Mouse (Mus musculus): Measurements from ENCODE around the gene Prokr2.
"Not testable (repeated sequence)": the region's sequence is repeated elsewhere in the genome, so short reads cannot be mapped to it uniquely, and the experiment has no call there.

Prokr2 gene

DNA sequence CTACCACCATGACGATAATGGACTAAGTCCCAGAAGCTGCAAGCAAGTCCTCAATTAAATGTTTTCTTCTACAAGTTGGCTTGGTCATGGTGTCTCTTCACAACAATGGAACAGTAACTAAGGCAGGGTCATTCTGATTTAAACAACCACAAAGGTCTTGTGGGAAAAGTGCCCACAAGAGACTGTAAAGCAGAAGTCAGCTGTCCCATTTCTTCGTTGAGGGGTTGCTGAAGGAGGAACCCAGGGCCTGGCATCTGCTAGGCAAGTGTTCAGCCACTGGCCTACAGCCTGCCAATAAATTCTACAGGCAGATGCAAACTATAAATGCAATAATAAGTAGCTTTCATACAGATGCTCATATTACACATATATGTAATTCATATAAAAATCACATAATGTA, 48.0 kb downstream of the Prokr2 start:
- no peak for DNase-seq

DNA sequence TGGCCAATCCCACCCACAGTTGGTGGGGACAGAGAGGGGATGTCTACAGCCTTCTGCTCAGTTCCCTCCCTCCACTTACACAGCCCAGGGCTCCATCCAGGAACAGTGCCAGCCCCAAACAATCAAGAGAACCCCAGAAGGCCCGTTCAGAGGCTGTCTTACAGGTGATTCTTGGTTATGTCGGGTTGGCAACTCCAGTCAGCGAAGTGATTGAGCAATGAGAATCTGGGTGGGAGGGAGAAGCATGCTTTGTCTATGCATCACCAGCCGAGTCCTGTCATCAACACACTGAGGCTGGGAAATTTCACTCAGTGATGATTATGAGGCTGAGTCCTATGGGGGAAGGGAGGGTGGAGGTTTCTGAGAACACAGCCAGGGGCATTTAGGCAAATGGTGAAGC, 61.7 kb downstream of the Prokr2 start:
- peak; percentile 27 for DNase-seq

DNA sequence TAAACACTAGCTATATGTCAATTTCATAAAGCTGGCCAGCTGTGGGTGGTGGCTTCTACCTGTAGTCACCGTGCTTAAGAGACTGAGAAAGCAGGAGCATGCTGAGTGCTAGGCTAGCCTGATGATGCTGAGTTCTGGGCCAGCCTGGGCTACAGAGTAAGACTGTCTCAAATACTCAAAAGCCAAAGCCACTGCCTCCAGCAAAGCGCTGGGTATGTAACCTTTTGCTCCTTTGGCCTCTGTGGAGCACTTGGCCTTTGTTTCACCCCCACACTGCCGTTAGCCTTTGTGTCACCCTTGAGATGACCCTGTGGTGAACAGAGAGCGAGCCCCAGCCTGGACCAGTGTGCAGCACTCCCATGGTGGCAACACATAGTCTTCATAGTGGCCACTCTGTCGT, 64.7 kb downstream of the Prokr2 start:
- no peak for DNase-seq

DNA sequence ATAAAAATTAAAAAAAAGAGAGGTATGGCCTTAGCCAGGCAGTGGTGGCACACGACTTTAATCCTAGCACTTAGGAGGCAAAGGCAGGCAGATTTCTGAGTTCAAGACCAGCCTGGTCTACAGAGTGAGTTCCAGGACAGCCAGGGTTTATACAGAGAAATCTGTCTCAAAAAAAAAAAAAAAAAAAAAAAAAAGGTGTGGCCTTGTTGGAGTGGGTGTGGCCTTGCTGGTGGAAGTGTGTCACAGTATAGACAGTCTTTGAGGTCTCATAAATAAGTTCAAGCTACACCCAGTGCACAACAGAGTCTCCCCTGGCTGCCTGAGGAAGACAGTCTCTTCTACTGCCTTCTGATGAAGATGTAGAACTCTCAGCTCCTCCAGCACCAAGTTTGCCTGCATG, 68.1 kb downstream of the Prokr2 start:
- DNase-seq, result no peak

DNA sequence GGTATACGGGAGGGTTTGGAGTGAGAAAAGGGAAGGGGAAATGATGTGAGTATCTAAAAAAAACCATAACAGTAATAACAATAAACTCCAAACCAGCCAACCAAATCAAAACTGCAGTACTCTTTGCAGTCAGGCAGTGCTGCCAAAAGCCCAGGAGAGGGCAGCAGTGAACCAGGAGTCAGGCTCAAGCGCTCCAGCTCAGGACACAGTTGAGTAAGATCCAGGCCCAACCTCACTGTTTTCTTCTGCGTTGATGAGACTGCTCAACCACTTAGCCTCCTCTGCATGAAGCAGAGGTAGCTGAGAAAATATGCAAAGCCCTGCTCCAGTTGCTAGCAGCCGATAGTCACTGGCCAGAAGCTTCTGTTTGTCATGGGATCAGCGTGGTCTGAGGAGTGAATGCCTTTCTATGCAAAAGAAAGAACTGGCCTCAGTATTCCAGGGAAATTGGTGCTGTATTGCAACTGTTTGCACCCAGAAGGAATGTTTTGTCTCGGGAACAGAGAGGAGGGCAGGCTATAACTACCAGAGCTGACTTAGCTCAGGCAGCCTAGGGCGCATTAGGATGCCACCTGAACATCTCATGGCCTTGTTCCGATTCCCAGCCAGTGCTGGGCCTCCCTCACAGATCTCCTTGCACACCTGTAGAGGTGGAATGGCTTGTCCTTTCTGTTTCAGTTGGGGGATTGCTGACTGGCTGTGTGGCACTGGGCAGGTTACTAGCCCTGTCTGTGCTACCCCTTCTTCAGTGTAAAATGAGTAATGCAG, 69.0 kb downstream of the Prokr2 start:
- DNase-seq, result peak; percentile 70

DNA sequence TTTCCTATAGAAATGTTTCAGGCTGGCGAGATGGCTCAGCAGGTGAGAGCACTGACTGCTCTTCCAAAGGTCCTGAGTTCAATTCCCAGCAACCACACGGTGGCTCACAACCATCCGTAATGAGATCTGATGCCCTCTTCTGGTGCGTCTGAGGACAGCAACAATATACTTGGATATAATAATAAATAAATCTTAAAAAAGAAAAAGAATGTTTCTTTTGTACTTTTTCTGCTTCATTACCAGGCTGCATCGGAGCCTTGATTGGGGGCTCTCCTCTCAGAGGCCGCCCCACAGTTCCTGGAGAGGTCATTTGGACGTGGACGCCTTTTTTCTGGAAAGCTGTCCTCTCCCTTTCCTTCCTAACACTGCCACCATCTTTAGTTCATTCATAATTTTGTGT, 71.2 kb downstream of the Prokr2 start:
- DNase-seq, result not testable (repeated sequence)

DNA sequence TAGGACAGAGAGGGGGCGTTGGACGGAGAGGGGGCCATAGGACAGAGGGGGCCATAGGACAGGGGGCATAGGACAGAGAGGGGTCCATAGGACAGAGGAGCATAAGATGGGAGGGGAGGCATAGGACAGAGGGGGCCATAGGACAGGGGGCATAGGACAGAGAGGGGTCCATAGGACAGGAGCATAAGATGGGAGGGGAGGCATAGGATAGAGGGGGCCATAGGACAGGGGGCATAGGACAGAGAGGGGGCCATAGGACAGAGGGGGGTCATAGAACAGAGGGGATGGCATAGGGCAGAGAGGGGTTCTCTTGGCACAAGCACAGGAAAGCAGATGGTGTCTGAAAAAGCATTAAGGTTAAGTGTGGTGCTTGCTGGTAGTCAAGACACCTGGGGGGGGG, 71.7 kb downstream of the Prokr2 start:
- no peak for DNase-seq

DNA sequence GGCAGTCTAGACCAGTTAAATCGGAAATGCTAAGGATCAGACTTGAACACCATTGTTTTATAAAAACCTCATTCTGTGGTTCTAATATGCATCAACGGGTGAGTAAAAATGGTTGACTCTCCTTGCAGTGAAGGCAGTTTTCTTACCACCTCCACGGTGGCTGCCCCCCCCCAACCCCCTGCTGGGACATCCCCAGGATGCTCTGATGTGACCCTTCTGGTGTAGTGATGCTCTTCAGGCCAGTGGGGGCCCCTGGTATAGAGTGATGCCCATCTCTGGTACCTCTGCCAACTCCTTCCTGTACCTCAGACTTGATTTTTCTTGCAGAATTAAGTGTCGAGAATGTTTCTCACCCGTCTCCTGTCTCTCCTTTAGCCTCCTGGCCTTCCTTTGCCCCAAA, 72.6 kb downstream of the Prokr2 start:
- DNase-seq, result no peak

DNA sequence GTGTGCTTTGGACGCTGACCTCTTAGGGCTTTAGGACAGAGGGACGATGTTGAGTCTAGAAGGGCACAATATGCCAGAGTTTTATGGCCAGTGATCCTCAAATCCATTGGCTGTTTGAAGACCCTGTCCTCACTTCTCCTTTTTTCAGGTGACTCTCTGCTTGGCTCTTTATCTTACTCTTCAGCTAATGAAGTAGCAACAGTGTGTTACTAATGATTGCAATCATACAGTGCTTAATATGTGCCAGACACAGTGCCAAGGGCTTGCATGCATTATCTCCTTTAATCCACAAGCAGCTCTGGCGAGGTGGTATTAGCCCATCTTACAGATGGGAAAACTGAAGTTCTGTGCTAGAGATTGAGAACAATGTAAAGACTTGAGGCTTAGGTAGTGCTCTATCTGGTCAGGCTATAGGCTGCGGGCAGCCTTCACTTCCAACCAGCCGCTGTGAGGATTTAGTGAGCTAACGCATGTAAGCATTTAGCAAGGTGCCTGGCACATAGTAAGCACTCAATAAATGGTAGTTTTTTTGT, 75.8 kb downstream of the Prokr2 start:
- DNase-seq, result no peak

DNA sequence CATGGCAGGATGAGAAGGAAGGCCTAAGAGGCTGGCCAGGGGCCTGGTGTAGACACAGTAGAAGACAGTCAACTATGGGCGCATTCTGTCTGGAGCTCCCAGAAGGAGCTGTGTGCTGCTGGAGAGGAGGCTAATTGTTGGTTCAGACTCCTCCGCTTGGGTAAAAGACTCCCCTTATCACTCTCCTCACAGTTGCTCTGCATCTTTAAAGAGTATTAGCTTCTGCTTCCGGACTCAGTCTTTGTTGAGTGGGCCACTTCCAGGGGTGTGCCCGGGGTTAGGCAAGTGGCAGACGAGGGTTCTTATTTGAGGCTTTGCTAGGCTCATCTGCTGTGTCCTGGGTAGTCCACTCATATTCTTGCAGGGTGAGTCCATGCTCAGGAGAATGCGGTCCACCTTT, 76.4 kb downstream of the Prokr2 start:
- DNase-seq, result no peak

DNA sequence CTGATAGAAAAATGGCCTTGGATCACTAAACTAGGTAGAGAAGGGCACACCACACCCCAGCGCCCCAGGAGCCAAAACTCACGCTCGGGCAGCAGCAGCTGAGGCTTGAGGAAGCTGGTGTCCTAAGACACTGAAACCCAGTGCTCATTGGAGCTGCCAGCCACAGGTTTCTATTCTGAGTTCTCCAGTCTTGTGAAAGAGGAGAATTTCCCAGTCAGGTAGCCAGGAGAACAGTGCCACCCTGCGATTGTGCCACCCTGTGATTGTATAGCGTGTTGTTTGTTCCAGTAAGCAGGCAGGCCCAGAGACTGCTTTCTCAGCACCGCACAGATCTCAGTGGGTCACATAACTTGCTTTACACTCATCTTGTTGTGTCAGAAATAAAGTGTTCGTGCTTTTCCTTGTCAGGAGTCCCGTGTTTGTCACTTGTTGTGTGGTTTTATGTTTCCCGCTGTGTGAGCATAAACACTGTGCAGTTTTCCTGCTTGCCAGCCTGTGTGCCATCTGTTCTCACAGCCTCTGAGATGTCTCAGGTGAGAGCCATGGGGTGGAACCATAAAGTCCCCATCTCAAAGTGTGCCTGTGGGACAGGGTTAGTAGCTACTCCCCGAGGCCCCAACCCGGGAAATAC, 77.9 kb downstream of the Prokr2 start:
- DNase-seq, result no peak

DNA sequence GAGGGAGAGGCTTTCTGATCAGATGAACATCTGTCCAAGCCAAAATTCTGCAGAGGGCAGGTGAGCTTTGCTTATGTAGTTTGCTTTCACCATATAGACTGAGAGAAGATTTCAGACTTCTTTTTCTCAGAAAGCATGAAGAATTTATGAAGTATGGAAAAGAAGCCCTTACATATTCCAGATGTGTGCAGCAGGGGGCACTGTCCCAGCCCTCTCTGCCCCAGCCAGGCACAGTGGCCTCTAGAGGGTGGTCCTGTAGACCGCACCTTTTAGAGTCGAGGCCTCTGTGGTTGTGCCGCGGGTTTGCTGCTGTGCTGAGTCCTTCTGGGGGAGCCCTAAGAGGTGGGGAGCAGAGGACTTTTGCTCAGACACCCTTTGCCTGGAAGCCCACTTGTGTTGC, 79.3 kb downstream of the Prokr2 start:
- no peak for DNase-seq

DNA sequence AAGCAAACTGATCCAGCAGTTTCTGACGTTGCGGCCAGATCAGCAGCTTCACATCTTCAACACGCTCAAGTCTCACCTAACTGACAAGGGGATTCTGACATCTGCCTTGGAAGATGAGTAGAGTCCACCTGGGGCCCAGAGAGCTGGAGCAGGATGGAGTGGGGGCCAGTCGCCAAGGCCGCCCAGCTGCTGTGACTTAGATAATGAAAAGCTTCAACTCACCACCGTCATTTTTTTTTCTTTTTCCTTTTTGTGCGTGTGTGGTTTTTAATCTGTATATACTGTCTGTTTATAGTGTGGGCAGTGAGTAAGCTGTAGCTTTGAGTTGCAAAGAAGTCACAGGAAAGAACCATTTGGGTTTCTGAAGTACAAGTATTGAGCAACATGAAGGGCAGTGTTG, 80.1 kb downstream of the Prokr2 start:
- DNase-seq, result no peak

DNA sequence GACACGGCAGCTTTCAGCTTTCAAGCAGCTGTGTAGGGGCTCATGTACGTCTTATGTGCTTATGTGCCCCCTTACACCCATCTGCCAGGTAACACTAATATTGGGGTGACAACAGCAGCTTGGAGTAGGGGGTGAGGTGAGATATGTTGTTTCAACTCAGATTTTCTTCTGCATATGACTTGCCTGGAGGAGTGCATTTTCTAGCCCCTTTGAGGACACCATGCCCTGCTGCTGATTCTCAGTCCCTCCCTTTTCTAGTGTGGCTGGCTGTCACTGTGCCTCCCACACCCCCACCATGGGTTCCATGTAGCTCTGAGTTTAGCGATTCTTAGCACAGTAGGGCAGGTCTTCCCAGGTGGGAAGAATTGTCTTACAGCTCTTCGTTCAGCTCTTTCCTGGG, 83.8 kb downstream of the Prokr2 start:
- DNase-seq, result no peak

DNA sequence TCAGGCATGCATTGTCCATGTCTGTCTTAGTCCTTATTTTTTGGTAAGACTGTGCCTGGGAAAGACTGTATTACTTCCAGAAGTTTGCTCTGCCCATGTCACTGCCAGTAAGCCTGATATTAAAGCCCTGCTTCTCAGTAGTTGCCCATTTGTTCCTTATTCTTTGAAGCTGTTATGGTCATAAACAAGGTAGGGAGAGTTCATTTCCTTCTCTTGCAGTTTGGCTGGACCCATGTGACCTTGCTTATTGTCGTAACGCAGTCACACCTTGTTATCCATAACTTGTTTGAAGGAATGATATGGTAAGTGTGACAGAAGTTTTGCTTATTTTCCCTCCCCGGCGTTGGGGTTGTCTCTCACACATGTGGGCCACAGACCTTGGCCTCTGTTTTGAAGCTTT, 87.0 kb downstream of the Prokr2 start:
- DNase-seq, result no peak

DNA sequence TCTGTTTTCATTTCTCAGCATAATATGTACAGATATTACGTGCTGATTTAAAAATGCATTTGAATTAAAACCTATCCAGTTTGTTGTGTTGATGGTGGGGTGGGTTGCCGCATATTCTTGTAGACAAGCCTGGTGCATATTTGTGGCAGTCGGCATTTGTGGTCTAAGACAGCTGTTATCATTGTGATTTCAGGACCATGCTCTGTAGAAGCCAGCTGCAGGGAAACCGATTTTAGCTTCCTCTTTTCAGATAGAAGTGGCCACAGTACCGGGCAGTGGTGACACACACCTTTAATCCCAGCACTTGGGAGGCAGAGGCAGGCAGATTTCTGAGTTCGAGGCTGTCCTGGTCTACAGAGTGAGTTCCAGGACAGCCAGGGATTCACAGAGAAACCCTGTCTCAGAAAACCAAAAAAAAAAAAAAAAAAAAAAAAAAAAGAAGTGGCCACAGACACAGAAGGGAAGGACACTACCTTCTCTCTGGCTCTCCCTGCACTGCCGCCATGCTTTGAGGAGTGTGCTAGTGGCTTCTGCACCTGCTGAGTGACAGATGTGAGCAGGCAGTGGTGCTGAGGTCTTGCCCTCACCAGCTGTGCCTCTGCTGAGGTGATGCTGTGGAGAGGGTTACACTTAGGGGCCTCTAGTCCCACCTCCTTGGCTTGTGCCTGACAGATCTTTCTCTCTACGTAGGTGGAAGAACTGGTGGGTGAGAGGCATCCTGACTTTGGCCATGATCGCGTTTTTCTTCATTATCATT, 91.4 kb downstream of the Prokr2 start:
- no peak for DNase-seq

DNA sequence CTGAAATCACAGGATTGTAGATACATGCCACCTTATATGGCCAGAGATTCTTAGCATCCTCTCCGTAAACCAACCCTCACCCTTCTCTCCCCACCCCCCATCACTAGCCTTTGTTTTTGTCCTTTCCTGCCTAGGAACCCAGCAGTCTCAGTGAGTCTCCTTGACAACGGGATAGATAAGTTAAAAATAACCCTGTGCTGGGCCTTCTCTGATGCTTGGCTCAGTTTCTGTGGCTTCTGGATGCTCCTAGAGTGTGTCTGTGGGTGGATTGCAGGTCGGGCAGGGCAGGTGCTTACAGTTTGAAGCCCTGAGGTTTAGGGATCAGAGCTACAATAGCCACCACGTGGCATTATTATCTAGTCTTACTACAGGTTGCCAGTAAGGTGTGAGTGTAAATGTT, 93.2 kb downstream of the Prokr2 start:
- DNase-seq, result no peak

DNA sequence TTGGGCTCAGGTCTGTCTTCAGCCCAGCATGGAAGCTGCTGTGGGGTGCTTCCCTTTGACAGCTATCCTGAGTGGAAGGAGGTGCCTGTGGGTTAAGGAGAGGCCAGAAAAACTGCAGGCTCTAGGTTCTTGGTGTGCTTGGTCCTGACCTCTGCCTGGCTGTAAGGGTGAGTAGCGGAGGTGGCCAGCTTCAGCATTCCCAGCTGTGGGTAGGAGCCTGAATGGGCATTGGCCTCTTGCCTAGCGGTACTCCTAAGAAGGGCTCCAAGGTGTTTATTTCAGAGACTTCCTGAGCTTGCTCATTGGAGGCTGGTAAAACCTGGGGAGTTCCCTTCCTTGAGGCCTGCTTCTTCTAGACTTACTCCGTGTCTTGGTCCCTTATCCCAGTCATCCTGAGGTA, 94.0 kb downstream of the Prokr2 start:
- peak; percentile 49 for DNase-seq

DNA sequence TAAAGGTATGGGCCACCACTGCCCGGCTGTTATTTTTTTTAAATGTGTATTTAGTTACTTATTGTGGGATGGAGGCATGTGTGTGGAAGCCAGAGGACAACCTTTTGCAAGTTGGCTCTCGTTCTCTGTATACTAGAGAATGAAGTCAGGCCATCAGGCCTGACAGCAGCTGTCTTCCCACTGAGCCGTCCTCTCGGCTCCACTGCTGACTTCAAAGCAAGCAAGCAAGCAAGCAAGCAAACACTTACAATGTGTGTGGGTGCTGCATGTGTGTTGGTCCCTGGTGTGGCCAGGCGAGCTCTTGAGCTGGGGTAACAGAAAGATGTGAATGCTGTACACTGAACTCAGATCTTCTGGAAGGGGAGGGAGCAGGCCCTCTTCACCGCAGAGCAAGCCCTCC, 94.4 kb downstream of the Prokr2 start:
- DNase-seq, result no peak

DNA sequence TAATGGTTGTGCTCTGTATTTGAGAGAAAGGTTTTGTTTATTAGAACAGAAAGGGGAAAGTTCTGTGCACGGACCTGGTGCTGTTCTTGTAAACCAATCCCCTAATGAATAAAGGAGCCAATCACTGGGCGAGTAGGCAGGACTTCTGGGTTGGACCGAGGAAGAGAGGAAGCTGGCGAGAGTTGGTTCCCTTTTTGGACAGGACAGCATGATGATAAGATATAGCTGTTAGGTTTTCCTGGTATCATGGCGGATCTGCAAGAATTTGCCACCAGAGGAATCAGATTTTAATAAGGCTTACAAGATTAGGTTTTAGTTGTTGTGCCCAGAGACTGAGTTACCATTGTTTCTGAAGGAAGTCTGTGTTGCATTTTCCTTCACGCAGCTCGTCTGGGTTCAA, 96.0 kb downstream of the Prokr2 start:
- DNase-seq, result not testable (repeated sequence)
